Comparison of ENCODE assay signal across 8 mouse cellular contexts in genomic region chr7:45154096-45154992, GRCm38 (mm10). TPM values are rescaled to one million over a fixed set of nuclear protein-coding genes. Genes with fewer than 3 reads are reported as not detected.
DNase-seq lines count a peak whose midpoint lies in the region; ATAC-seq lines count a peak whose summit lies in the region.

Gene Pih1d1 (plus strand): TSS chr7:45154303.
Gene Aldh16a1 (minus strand): TSS chr7:45154584.

- peak within 1 kb of the TSS; percentile 99 for H3K27ac ChIP-seq in brown adipose tissue, adult 24 weeks (replicated peaks; ENCODE audit: low read depth, low read length)
- H3K27ac ChIP-seq in heart, embryonic 13.5 days (replicated peaks), result peak within 1 kb of the TSS; percentile 95
- H3K27ac ChIP-seq in liver, embryonic 12.5 days, result peak within 1 kb of the TSS; percentile 92
- peak within 1 kb of the TSS; percentile 96 for H3K27ac ChIP-seq in stomach, embryonic 15.5 days

- no peaks in the 10 kb centered on the region for H3K27me3 ChIP-seq in heart, embryonic 13.5 days (replicated peaks)
- no peaks in the 10 kb centered on the region for H3K27me3 ChIP-seq in liver, embryonic 12.5 days (replicated peaks)
- H3K27me3 ChIP-seq in stomach, embryonic 15.5 days (replicated peaks), result no peaks in the 10 kb centered on the region

- H3K36me3 ChIP-seq in heart, embryonic 13.5 days, result peaks cover 31% of the 10 kb centered on the region
- H3K36me3 ChIP-seq in liver, embryonic 12.5 days, result peaks cover 29% of the 10 kb centered on the region; the same call in 1 of the 2 replicates
- 0 out of 2 replicates have a peak, but pooled peaks cover 4% of the 10 kb centered on the region for H3K36me3 ChIP-seq in stomach, embryonic 15.5 days

- 4% methylated on average over 69 of the region's 69 CpGs for WGBS in heart, embryonic 13.5 days
- WGBS in liver, embryonic 12.5 days (ENCODE audit: insufficient replicate concordance), result 3% methylated on average over 68 of the region's 69 CpGs
- WGBS in stomach, embryonic 15.5 days, result 3% methylated on average over 69 of the region's 69 CpGs

- no peaks in the 10 kb centered on the region for H3K9me3 ChIP-seq in heart, embryonic 13.5 days
- H3K9me3 ChIP-seq in liver, embryonic 12.5 days (replicated peaks), result no peaks in the 10 kb centered on the region
- no peaks in the 10 kb centered on the region for H3K9me3 ChIP-seq in stomach, embryonic 15.5 days

- peak within 1 kb of the TSS; percentile 77 for H3K4me2 ChIP-seq in heart, embryonic 13.5 days
- H3K4me2 ChIP-seq in liver, embryonic 12.5 days, result peak within 1 kb of the TSS; percentile 76
- H3K4me2 ChIP-seq in stomach, embryonic 15.5 days, result peak within 1 kb of the TSS; percentile 72

- H3K4me1 ChIP-seq in brown adipose tissue, adult 24 weeks (ENCODE audit: control insufficient read depth, insufficient read depth, insufficient read length, low read length), result no peaks in the 10 kb centered on the region; the same call in 1 of the 2 replicates
- H3K4me1 ChIP-seq in heart, embryonic 13.5 days, result peaks cover 21% of the 10 kb centered on the region
- peaks cover 41% of the 10 kb centered on the region for H3K4me1 ChIP-seq in liver, embryonic 12.5 days
- peaks cover 18% of the 10 kb centered on the region for H3K4me1 ChIP-seq in stomach, embryonic 15.5 days

- DNase-seq in CD4-positive, CD25-positive, alpha-beta regulatory T cell, adult 2 months (ENCODE audit: low read depth, low spot score), result peak; percentile 99
- DNase-seq in fat pad, adult 2 months (ENCODE audit: extremely low read depth, low read depth, low spot score), result peak; percentile 47
- peak; percentile 99 for DNase-seq in kidney, postnatal 10 days
- peak; percentile 98 for DNase-seq in natural killer cell, adult 2 months (ENCODE audit: low spot score in 2 of 2)

- peak within 1 kb of the TSS; percentile 95 for H3K9ac ChIP-seq in heart, embryonic 13.5 days
- H3K9ac ChIP-seq in liver, embryonic 12.5 days, result peak within 1 kb of the TSS; percentile 82
- peak within 1 kb of the TSS; percentile 76 for H3K9ac ChIP-seq in stomach, embryonic 15.5 days

- peak within 1 kb of the TSS; percentile 92 for H3K4me3 ChIP-seq in brown adipose tissue, adult 24 weeks (ENCODE audit: insufficient read depth, low read depth, low read length)
- peak within 1 kb of the TSS; percentile 70 for H3K4me3 ChIP-seq in heart, embryonic 13.5 days
- H3K4me3 ChIP-seq in liver, embryonic 12.5 days, result peak within 1 kb of the TSS; percentile 73
- H3K4me3 ChIP-seq in stomach, embryonic 15.5 days (replicated peaks), result peak within 1 kb of the TSS; percentile 59

- ATAC-seq in heart, embryonic 13.5 days (ENCODE audit: extremely low read depth, insufficient number of reproducible peaks, low FRiP score, low TSS enrichment), result peak; percentile 89
- ATAC-seq in liver, embryonic 12.5 days, result peak; percentile 94
- peak; percentile 93 for ATAC-seq in stomach, embryonic 15.5 days (ENCODE audit: insufficient read depth, low FRiP score, low read depth)

RNA-seq across cellular contexts. Expression of gene Pih1d1, which starts in this region (rescaled TPM):
- 50.5 and 66.3 TPM in 2 replicates for polyA plus RNA-seq in brown adipose tissue, adult 24 weeks (2012; ENCODE audit: insufficient read depth, insufficient read length, missing spikeins)
- 82.2 and 89.3 TPM in 2 replicates for polyA plus RNA-seq in heart, embryonic 13.5 days (2015; fragmentation: Nextera tagmentation; extraction: Ambion mirVana)
- polyA plus RNA-seq in liver, embryonic 12.5 days (2016; fragmentation: Nextera tagmentation; extraction: Ambion mirVana), result 60.5 and 61.7 TPM in 2 replicates
- 80.3 and 90.0 TPM in 2 replicates for polyA plus RNA-seq in stomach, embryonic 15.5 days (2015; fragmentation: Nextera tagmentation; extraction: Ambion mirVana)

RNA-seq across cellular contexts. Expression of gene Aldh16a1, which starts in this region (rescaled TPM):
- polyA plus RNA-seq in brown adipose tissue, adult 24 weeks (2012; ENCODE audit: insufficient read depth, insufficient read length, missing spikeins), result 28.0 and 30.9 TPM in 2 replicates
- polyA plus RNA-seq in heart, embryonic 13.5 days (2015; fragmentation: Nextera tagmentation; extraction: Ambion mirVana), result 31.8 and 33.4 TPM in 2 replicates
- polyA plus RNA-seq in liver, embryonic 12.5 days (2016; fragmentation: Nextera tagmentation; extraction: Ambion mirVana), result 35.9 and 41.2 TPM in 2 replicates
- 49.3 and 58.7 TPM in 2 replicates for polyA plus RNA-seq in stomach, embryonic 15.5 days (2015; fragmentation: Nextera tagmentation; extraction: Ambion mirVana)

Comparison
In these comparisons a context has a peak if more than half of its experiments do, and no peak if none do; other contexts are left out.
1. Peak in every context shown above with its lines: DNase-seq, ATAC-seq, H3K4me3 ChIP-seq and H3K27ac ChIP-seq.
2. DNase-seq: peak in every context shown above with its lines; median percentile 99 in CD4-positive, CD25-positive, alpha-beta regulatory T cell, adult 2 months; 99 in kidney, postnatal 10 days; 98 in natural killer cell, adult 2 months; 47 in fat pad, adult 2 months.